Mouse (Mus musculus): ENCODE measurements around the gene Olfr206. TPM values are rescaled to one million over a fixed set of nuclear protein-coding genes. Genes with fewer than 3 reads are reported as not detected.
"Not testable (repeated sequence)": the region's sequence is repeated elsewhere in the genome, so short reads cannot be mapped to it uniquely, and the experiment has no call there.

The Olfr206 gene
- polyA plus RNA-seq (2016; fragmentation: Nextera tagmentation; extraction: Ambion mirVana) = not detected in 2 replicates

GRCm38 (mm10) chr16:59349146-59349545, at the start of gene Olfr206:
Gene Olfr206 (minus strand): TSS chr16:59349246.
- no peak within 1 kb of the TSS for H3K27ac ChIP-seq
- H3K9me3 ChIP-seq = no peaks in the 10 kb centered on the region
- WGBS = 82% methylated on average over 1 of the region's 1 CpGs
- H3K4me2 ChIP-seq (replicated peaks) = no peak within 1 kb of the TSS
- H3K4me3 ChIP-seq = no peak within 1 kb of the TSS
- no peaks in the 10 kb centered on the region for H3K27me3 ChIP-seq
- no peaks in the 10 kb centered on the region for H3K4me1 ChIP-seq
- no peaks in the 10 kb centered on the region for H3K36me3 ChIP-seq
- no peak within 1 kb of the TSS for H3K9ac ChIP-seq
- no peak for ATAC-seq (ENCODE audit: insufficient number of reproducible peaks, insufficient read depth, low FRiP score, low TSS enrichment)

DNA sequence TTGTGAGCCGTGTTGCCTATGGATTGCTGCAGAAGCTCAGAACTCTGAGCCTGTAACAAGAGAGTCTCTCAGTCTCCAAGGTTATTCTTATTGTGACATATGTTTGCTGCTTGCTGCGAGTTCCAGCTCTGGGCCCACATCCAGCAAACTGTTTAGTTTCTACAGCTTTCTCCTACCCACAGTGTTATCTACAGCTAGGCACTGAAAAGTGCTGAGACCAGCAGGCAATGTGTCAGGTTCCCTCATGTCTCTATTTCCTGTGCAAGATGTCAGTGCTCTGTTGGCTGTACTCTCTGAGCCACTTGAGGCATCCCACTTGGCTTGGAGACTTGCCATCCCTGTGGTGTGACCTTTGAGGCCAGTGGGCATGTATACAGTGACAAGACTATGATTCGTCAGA, 44.3 kb upstream of the Olfr206 start:
- 81% methylated on average over 3 of the region's 3 CpGs for whole genome bisulfite sequencing
- H3K36me3 ChIP-seq = no peaks in the 10 kb centered on the region

DNA sequence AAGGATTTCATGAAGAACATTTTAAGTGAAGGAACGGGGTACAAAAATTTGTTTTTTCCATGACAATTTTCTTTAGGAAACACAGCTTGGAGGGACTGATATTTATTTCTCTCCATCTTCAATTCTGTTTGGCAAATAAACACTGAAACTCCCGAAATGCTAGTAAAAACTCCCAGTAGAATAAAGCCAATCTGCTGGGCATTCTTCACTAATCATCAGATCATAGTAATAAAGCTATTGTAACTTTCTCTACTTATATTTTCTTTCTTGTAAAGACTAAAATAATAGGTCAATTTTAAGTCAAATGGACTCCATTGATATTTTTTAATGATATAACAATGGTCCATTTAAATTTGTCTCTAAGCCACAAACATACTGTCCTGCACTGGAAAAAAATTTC, 14.8 kb upstream of the Olfr206 start, which contains the start of gene Olfr209:
Gene Olfr209, minus strand, starts transcription at position 101 of the 400 bp plus-strand sequence.
- WGBS = 81% methylated on average over 2 of the region's 2 CpGs
- H3K27me3 ChIP-seq = no peaks in the 10 kb centered on the region

More for the DNA sequence above, 44.3 kb upstream of the Olfr206 start:
- Histone ChIP-seq H3K9ac (no peak overlapping the region), H3K9me3 (no peaks in the 10 kb centered on the region), H3K27ac (no peak overlapping the region), H3K4me1 (no peaks in the 10 kb centered on the region), H3K27me3 (no peaks in the 10 kb centered on the region), H3K4me2 (replicated peaks) (no peak overlapping the region), H3K4me3 (no peak overlapping the region)
- no peak for ATAC-seq (ENCODE audit: insufficient number of reproducible peaks, insufficient read depth, low FRiP score, low TSS enrichment)

DNA sequence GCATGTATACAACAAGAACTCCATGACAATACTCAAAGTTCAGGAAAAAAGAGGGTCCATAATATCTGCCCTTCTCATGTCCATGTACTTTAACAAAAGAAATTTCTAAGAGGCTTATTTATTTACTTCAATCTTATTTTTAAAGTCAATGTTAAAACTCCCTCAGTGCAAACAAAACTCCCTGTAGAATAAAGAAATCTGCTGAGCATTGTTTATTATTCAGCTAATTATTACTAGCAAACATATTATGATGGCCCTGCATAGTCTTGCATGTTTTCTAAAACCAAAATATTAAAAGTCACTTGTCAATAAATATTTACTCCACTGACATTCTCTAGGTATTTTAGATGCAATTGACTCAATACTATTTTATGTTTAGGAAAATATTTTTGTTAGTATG, 18.0 kb downstream of the Olfr206 start, which contains the start of gene Olfr205:
Gene Olfr205, minus strand, starts transcription at position 101 of the 400 bp plus-strand sequence.
- no peaks in the 10 kb centered on the region for H3K27me3 ChIP-seq
- no peak within 1 kb of the TSS for H3K4me2 ChIP-seq (replicated peaks)
- H3K9ac ChIP-seq = no peak within 1 kb of the TSS
- no peaks in the 10 kb centered on the region for H3K9me3 ChIP-seq
- no peak within 1 kb of the TSS for H3K27ac ChIP-seq
- no peak for ATAC-seq (ENCODE audit: insufficient number of reproducible peaks, insufficient read depth, low FRiP score, low TSS enrichment)
- no peak within 1 kb of the TSS for H3K4me3 ChIP-seq
- H3K36me3 ChIP-seq = no peaks in the 10 kb centered on the region
- H3K4me1 ChIP-seq = no peaks in the 10 kb centered on the region

More for the DNA sequence above, 14.8 kb upstream of the Olfr206 start, which contains the start of gene Olfr209:
- Histone ChIP-seq H3K9me3 (no peaks in the 10 kb centered on the region), H3K9ac (no peak within 1 kb of the TSS), H3K27ac (no peak within 1 kb of the TSS), H3K4me3 (no peak within 1 kb of the TSS), H3K36me3 (no peaks in the 10 kb centered on the region), H3K4me1 (no peaks in the 10 kb centered on the region), H3K4me2 (replicated peaks) (no peak within 1 kb of the TSS)
- ATAC-seq (ENCODE audit: insufficient number of reproducible peaks, insufficient read depth, low FRiP score, low TSS enrichment) = no peak

- not testable (repeated sequence) for H3K27me3 ChIP-seq; H3K27ac ChIP-seq; H3K9me3 ChIP-seq; H3K36me3 ChIP-seq; H3K4me2 ChIP-seq (replicated peaks); ATAC-seq (ENCODE audit: insufficient number of reproducible peaks, insufficient read depth, low FRiP score, low TSS enrichment); H3K4me3 ChIP-seq; H3K9ac ChIP-seq; H3K4me1 ChIP-seq
- WGBS = 63% methylated on average over 1 of the region's 1 CpGs
These were observed 25.8 kb downstream of the Olfr206 start for GRCm38 (mm10) chr16:59323262-59323661.

DNA sequence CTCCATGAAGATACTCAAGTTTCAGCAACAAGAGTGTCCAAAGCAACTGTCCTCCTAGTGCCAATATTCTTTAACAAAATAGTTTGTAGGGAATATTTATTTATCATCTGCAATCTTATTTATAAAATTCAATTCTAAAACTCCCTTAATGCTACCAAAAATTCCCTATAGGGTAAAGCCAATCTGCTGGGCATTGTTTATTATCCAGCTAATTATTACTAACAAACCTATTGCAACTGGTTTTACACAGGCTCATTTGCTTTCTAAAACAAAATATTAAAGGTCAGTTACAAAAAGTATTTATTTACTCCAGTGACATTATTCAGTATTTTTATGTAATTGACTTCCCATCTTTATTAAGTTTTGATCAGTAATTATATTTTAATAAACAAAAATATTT, 30.9 kb downstream of the Olfr206 start, which contains the start of gene Olfr204:
Gene Olfr204, minus strand, starts transcription at position 101 of the 400 bp plus-strand sequence.
- Histone ChIP-seq H3K9ac (no peak within 1 kb of the TSS), H3K4me3 (no peak within 1 kb of the TSS), H3K4me2 (replicated peaks) (no peak within 1 kb of the TSS), H3K9me3 (no peaks in the 10 kb centered on the region), H3K36me3 (no peaks in the 10 kb centered on the region), H3K27ac (no peak within 1 kb of the TSS), H3K27me3 (no peaks in the 10 kb centered on the region), H3K4me1 (no peaks in the 10 kb centered on the region)
- no peak for ATAC-seq (ENCODE audit: insufficient number of reproducible peaks, insufficient read depth, low FRiP score, low TSS enrichment)

DNA sequence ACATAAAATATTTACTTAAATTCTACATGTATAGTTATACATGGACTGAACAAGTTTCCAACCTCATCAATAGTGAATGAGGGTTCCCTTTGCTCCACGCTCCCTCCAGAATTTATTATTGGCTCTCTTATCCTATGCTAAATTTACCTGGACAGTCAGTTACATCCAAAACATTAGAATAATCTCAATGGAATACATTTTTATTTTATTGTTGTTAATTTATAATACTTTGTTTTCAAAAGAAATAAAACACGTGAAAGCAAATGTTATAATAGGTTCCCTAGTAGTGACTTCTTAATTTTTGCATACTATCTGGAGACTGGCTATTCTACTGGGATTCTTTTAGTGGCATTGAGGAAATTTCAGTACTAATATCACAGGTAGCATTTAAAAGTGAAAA, 50.5 kb downstream of the Olfr206 start, which contains the start of gene Olfr203:
Gene Olfr203, plus strand, starts transcription at position 301 of the 400 bp plus-strand sequence.
- Histone ChIP-seq H3K9me3 (no peaks in the 10 kb centered on the region), H3K27ac (no peak within 1 kb of the TSS), H3K9ac (no peak within 1 kb of the TSS), H3K27me3 (no peaks in the 10 kb centered on the region), H3K4me1 (no peaks in the 10 kb centered on the region), H3K4me2 (replicated peaks) (no peak within 1 kb of the TSS), H3K36me3 (no peaks in the 10 kb centered on the region), H3K4me3 (no peak within 1 kb of the TSS)
- 77% methylated on average over 2 of the region's 2 CpGs for WGBS
- no peak for ATAC-seq (ENCODE audit: insufficient number of reproducible peaks, insufficient read depth, low FRiP score, low TSS enrichment)

Other genes with a start within 250 kb of the Olfr206 start
- gene Olfr193, start 237.4 kb downstream of the Olfr206 start, polyA plus RNA-seq (2016; fragmentation: Nextera tagmentation; extraction: Ambion mirVana) = not detected in 2 replicates
- gene Olfr194, start 228.2 kb downstream of the Olfr206 start, polyA plus RNA-seq (2016; fragmentation: Nextera tagmentation; extraction: Ambion mirVana) = not detected in 2 replicates
- gene Olfr195, start 202.2 kb downstream of the Olfr206 start, polyA plus RNA-seq (2016; fragmentation: Nextera tagmentation; extraction: Ambion mirVana) = not detected in 2 replicates
- not detected in 2 replicates for gene Olfr196, start 178.8 kb downstream of the Olfr206 start, polyA plus RNA-seq (2016; fragmentation: Nextera tagmentation; extraction: Ambion mirVana)
- gene Olfr198, start 145.7 kb downstream of the Olfr206 start, polyA plus RNA-seq (2016; fragmentation: Nextera tagmentation; extraction: Ambion mirVana) = not detected in 2 replicates
- gene Olfr199, start 129.5 kb downstream of the Olfr206 start, polyA plus RNA-seq (2016; fragmentation: Nextera tagmentation; extraction: Ambion mirVana) = not detected in 2 replicates
- gene Olfr201, start 76.6 kb downstream of the Olfr206 start, polyA plus RNA-seq (2016; fragmentation: Nextera tagmentation; extraction: Ambion mirVana) = not detected in 2 replicates
- gene Olfr202, start 62.5 kb downstream of the Olfr206 start, polyA plus RNA-seq (2016; fragmentation: Nextera tagmentation; extraction: Ambion mirVana) = not detected in 2 replicates
- not detected in 2 replicates for gene Olfr203, start 50.4 kb downstream of the Olfr206 start, polyA plus RNA-seq (2016; fragmentation: Nextera tagmentation; extraction: Ambion mirVana)
- gene Olfr204, start 31.0 kb downstream of the Olfr206 start, polyA plus RNA-seq (2016; fragmentation: Nextera tagmentation; extraction: Ambion mirVana) = not detected in 2 replicates
- not detected in 2 replicates for gene Olfr205, start 18.1 kb downstream of the Olfr206 start, polyA plus RNA-seq (2016; fragmentation: Nextera tagmentation; extraction: Ambion mirVana)
- not detected in 2 replicates for gene Olfr209, start 14.7 kb upstream of the Olfr206 start, polyA plus RNA-seq (2016; fragmentation: Nextera tagmentation; extraction: Ambion mirVana)
- gene Gabrr3, start 58.1 kb upstream of the Olfr206 start, polyA plus RNA-seq (2016; fragmentation: Nextera tagmentation; extraction: Ambion mirVana) = 0.12 TPM in 1 of 2 replicates, not detected in the other
- 33.4 and 35.8 TPM in 2 replicates for gene Riox2, start 122.5 kb upstream of the Olfr206 start, polyA plus RNA-seq (2016; fragmentation: Nextera tagmentation; extraction: Ambion mirVana)